In the genomic region with DNA sequence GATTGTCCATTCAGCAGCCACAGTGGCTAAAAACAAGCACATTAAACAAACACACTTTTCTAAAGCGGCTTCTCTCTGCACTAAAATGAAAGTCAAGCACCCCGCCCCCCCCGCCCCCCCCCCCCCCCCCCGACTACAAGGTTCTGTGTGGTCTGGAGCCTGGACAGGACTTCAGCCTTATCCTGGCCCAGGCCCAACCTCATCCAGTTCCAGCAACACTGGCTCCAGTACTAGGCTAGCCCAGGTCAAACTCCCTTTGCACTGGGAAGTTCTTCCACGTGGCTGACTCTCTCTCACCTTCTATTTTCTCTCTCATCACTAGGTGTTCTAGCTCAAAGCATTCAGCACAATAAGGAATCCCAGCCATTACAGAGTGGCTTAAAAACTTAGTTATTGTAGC, we compare ENCODE assay signal across 19 mouse cellular contexts. TPM values are rescaled to one million over a fixed set of nuclear protein-coding genes. Genes with fewer than 3 reads are reported as not detected.
A peak's percentile ranks its signal among the peaks of the same experiment; 100 is the strongest.
DNase-seq lines count a peak whose midpoint lies in the region; ATAC-seq and TF ChIP-seq lines count a peak whose summit lies in the region.
"Had no signal": no experiment of that assay in that cellular context is flagged by ENCODE, and none has a peak within 500 bp of the region (broad histone marks: within the 10 kb centered on the region; RNA-seq: fewer than 3 reads in every experiment).

No protein-coding gene starts in this region.

- no peak overlapping the region for H3K27ac ChIP-seq in CH12.LX (ENCODE audit: insufficient read depth, low read depth)
- peak overlapping the region; percentile 73 for H3K27ac ChIP-seq in forebrain, embryonic 15.5 days (replicated peaks)
- H3K27ac ChIP-seq: heart, embryonic 10.5 days; kidney, embryonic 15.5 days; limb, embryonic 15.5 days; midbrain, embryonic 12.5 days had no signal

- no peak overlapping the region for H3K9ac ChIP-seq in CH12.LX (ENCODE audit: insufficient read depth, low read depth)
- no peak overlapping the region for H3K9ac ChIP-seq in forebrain, embryonic 15.5 days (replicated peaks)
- H3K9ac ChIP-seq: kidney, embryonic 15.5 days; limb, embryonic 15.5 days; midbrain, embryonic 12.5 days had no signal

- no peak for TF ChIP-seq CTCF in CH12.LX (conservative IDR thresholded peaks at IDR 0.05 in 1 of 2, IDR thresholded peaks at IDR 0.05 in 1 of 2; ENCODE audit: low read depth in 2 of 2, low read length in 2 of 2)
- no peak for TF ChIP-seq CTCF in brain, embryonic 14.5 days (IDR thresholded peaks at IDR 0.05; ENCODE audit: borderline replicate concordance, extremely low read depth, insufficient read depth, insufficient read length)

- dilution Hi-C loops in CH12.LX (cut with MboI; ENCODE audit: extremely low pct_ligation_motif_present, extremely low pct_unique_long_range_greater_than_20kb, low sequenced_read_pairs): no loop called here

- H3K4me1 ChIP-seq in CH12.LX (ENCODE audit: control insufficient read depth in 1 of 2, insufficient read depth in 2 of 2): peaks cover 3 to 5% of the 10 kb centered on the region in 2 experiments; a peak in 3 of 4 replicates
- peaks cover 34% of the 10 kb centered on the region for H3K4me1 ChIP-seq in forebrain, embryonic 15.5 days
- H3K4me1 ChIP-seq: heart, embryonic 10.5 days had no signal

- no peaks in the 10 kb centered on the region for H3K36me3 ChIP-seq in CH12.LX (replicated peaks in 1 of 2; ENCODE audit: control insufficient read depth in 1 of 2, insufficient read depth in 1 of 2, low read length in 1 of 2)
- no peaks in the 10 kb centered on the region for H3K36me3 ChIP-seq in forebrain, embryonic 15.5 days
- H3K36me3 ChIP-seq: heart, embryonic 10.5 days; kidney, embryonic 15.5 days; limb, embryonic 15.5 days; midbrain, embryonic 12.5 days had no signal

- H3K4me3 ChIP-seq in CH12.LX (replicated peaks in 1 of 3; ENCODE audit: low read depth in 2 of 3, low read length in 2 of 3, poor library complexity in 1 of 3): no peak overlapping the region
- H3K4me3 ChIP-seq in forebrain, embryonic 15.5 days: no peak overlapping the region
- H3K4me3 ChIP-seq: heart, embryonic 10.5 days; kidney, embryonic 15.5 days; limb, embryonic 15.5 days; midbrain, embryonic 12.5 days had no signal

- H3K9me3 ChIP-seq in CH12.LX (replicated peaks; ENCODE audit: low read length): no peaks in the 10 kb centered on the region
- no peaks in the 10 kb centered on the region for H3K9me3 ChIP-seq in forebrain, embryonic 15.5 days
- H3K9me3 ChIP-seq: heart, embryonic 10.5 days; kidney, embryonic 15.5 days; limb, embryonic 15.5 days; midbrain, embryonic 12.5 days had no signal

- TF ChIP-seq POLR2A in CH12.LX (IDR thresholded peaks at IDR 0.05; ENCODE audit: low read depth, low read length): no peak
- TF ChIP-seq POLR2A in brain, embryonic 14.5 days (IDR thresholded peaks at IDR 0.05; ENCODE audit: borderline replicate concordance, extremely low read depth, insufficient read depth, insufficient read length, poor library complexity, severe bottlenecking): no peak

- TF ChIP-seq EP300 in CH12.LX (IDR thresholded peaks at IDR 0.05; ENCODE audit: low read length): no peak

- peak; percentile 39; the same call in 1 of the 2 replicates for ATAC-seq in forebrain, embryonic 15.5 days (replicated peaks)

- DNase-seq in lung, adult 18-20 months: peak; percentile 15 to 33
- DNase-seq in lung, postnatal 4 days: no peak
- no peak for DNase-seq in CH12.LX (ENCODE audit: extremely low read depth)
- DNase-seq in brain, embryonic 14.5 days (ENCODE audit: low read depth): peak; percentile 56
- DNase-seq in urinary bladder, postnatal 10 days (ENCODE audit: low spot score): no peak
- DNase-seq in heart, adult 9 months (ENCODE audit: low spot score in 2 of 2): no peak
- DNase-seq: adrenal gland, postnatal 14 days; cerebellum, adult 8-10 months; cerebellum, postnatal 36 days; kidney, adult 11 months; kidney, postnatal 36 days had no signal

- WGBS in forebrain, embryonic 15.5 days: 37% methylated on average over 5 of the region's 5 CpGs

- in situ Hi-C loops in CH12.LX (cut with MboI; ENCODE audit: low pct_ligation_motif_present, low pct_unique_long_range_greater_than_20kb, low sequenced_read_pairs): no loop called here

- no peak for TF ChIP-seq RAD21 in CH12.LX (IDR thresholded peaks at IDR 0.05; ENCODE audit: low read depth, low read length)

- H3K79me2 ChIP-seq in CH12.LX (replicated peaks; ENCODE audit: control insufficient read depth, extremely low read depth, insufficient read depth, poor library complexity, severe bottlenecking): no peaks in the 10 kb centered on the region

- peak overlapping the region; percentile 50; the same call in 1 of the 2 replicates for H3K4me2 ChIP-seq in CH12.LX (ENCODE audit: insufficient read depth, low read depth, poor library complexity, severe bottlenecking)
- H3K4me2 ChIP-seq in forebrain, embryonic 15.5 days (replicated peaks): no peak overlapping the region
- H3K4me2 ChIP-seq: kidney, embryonic 15.5 days; limb, embryonic 15.5 days; midbrain, embryonic 12.5 days had no signal

- no peaks in the 10 kb centered on the region for H3K27me3 ChIP-seq in CH12.LX (replicated peaks)
- no peaks in the 10 kb centered on the region for H3K27me3 ChIP-seq in forebrain, embryonic 15.5 days
- H3K27me3 ChIP-seq: kidney, embryonic 15.5 days; limb, embryonic 15.5 days had no signal

TF ChIP-seq in CH12.LX, 34 proteins besides CTCF, POLR2A, EP300 and RAD21:
- TF ChIP-seq PAX5 (IDR thresholded peaks at IDR 0.05; ENCODE audit: low read length): no peak
- no peak for TF ChIP-seq ELF1 (IDR thresholded peaks at IDR 0.05; ENCODE audit: low read depth, low read length)
- TF ChIP-seq NRF1 (IDR thresholded peaks at IDR 0.05; ENCODE audit: low read depth, low read length): no peak
- no peak for TF ChIP-seq USF1 (IDR thresholded peaks at IDR 0.05; ENCODE audit: low read depth, low read length)
- TF ChIP-seq NELFE (IDR thresholded peaks at IDR 0.05; ENCODE audit: low read depth, low read length): no peak
- no peak for TF ChIP-seq MXI1 (IDR thresholded peaks at IDR 0.05; ENCODE audit: low read depth, low read length)
- no peak for TF ChIP-seq ZNF384 (IDR thresholded peaks at IDR 0.05; ENCODE audit: low read depth, low read length)
- no peak for TF ChIP-seq POLR2AphosphoS2 (IDR thresholded peaks at IDR 0.05; ENCODE audit: low read depth, low read length)
- no peak for TF ChIP-seq KAT2A (IDR thresholded peaks at IDR 0.05; ENCODE audit: insufficient replicate concordance, low read length)
- TF ChIP-seq MYC (IDR thresholded peaks at IDR 0.05; ENCODE audit: low read depth, low read length): no peak
- no peak for TF ChIP-seq TBP (conservative IDR thresholded peaks at IDR 0.05; ENCODE audit: low read depth, low read length)

RNA-seq across cellular contexts. Expression of a gene that starts 17.9 kb away (rescaled TPM):
- total RNA-seq in CH12.LX (2012; rRNA removed) (not detected in 2 replicates), CH12.LX (2014; rRNA removed) (not detected in 2 replicates)
- polyA plus RNA-seq in CH12.LX (2012; ENCODE audit: insufficient read length, low read depth): not detected in 2 replicates
- polyA plus RNA-seq in brain, embryonic 14.5 days (2012; rRNA removed): 14.3 and 23.2 TPM in 2 replicates
- 31.8 and 32.1 TPM in 2 replicates for polyA plus RNA-seq in forebrain, embryonic 15.5 days (2015; fragmentation: Nextera tagmentation; extraction: Ambion mirVana)
- total RNA-seq: hematopoietic stem cell, adult 5-6 weeks; megakaryocyte, adult 5-6 weeks had no signal
- polyA plus RNA-seq: C2C12 had no signal

Comparison
In these comparisons a context has a peak if more than half of its experiments do, and no peak if none do; other contexts are left out.
1. DNase-seq: peak in lung, adult 18-20 months (2 of 2) and brain, embryonic 14.5 days (single experiment); none in lung, postnatal 4 days (0 of 2), CH12.LX (single experiment), urinary bladder, postnatal 10 days (single experiment) and heart, adult 9 months (0 of 2).
2. RNA of a gene that starts 17.9 kb away (polyA plus RNA-seq): 31.8 to 32.1 TPM in forebrain, embryonic 15.5 days and 14.3 to 23.2 TPM in brain, embryonic 14.5 days; not detected in CH12.LX; every median in the first group is over 10 times any median in the second.